Mouse (Mus musculus) telencephalon, adult 2 months (tissue): ENCODE data around the gene Phkb.

Experiments used
- DNase-seq: peaks from one replicate; pipeline ENCODE4 v3.0.0-alpha.2; 2011; ENCODE audit warnings: low read depth, low spot score

The Phkb gene

DNA sequence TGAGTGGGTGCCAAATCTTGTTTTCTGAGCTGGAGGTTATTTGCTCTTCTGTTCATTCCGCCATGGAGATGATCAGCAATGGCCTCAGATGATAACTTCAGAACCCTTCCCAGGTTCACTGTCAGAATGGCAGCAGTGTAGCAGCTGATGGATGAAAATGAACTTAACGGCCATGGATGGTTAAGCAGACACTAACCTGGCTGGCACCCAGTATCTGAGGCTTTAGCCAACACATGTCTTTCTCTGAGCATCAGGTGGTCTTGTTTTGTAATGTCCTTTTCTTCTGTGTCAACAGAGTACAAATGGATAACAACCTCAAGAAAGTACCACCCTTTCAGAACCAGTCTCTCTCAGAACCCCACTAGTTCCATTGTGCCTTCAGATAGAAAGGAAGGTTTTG is 246.0 kb downstream of the Phkb start:
- no peak for DNase-seq

DNA sequence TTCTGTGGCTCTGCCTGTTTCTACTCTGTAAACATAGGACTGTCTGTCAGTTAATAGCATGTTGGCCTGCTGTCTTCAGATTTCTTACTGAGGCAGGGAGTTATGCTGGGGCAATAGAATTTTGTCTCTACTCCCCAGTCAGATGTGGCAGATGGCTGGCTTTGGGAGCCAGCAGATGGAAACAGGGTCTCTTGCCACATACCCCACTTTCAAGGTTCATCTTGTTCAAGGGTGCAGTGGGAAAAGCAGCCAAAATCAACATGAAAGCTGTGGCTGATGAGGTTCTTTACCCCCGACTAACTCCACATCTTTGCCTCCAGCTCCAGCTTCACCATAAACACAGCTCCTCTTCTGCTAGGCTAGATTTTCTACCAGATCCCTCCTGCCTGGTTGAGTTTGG is 246.7 kb downstream of the Phkb start:
- DNase-seq: no peak

GRCm38 (mm10) chr8:86090666-86091065 is 249.9 kb downstream of the Phkb start:
- DNase-seq: no peak
